Mouse (Mus musculus) embryo, embryonic 11.5 days (tissue): ENCODE measurements around the gene Lsm10.

Experiments used
- DNase-seq: peaks from one replicate; pipeline ENCODE4 v3.0.0-alpha.2; 2012; ENCODE audit warnings: low read depth, low spot score

Gene Lsm10

DNA sequence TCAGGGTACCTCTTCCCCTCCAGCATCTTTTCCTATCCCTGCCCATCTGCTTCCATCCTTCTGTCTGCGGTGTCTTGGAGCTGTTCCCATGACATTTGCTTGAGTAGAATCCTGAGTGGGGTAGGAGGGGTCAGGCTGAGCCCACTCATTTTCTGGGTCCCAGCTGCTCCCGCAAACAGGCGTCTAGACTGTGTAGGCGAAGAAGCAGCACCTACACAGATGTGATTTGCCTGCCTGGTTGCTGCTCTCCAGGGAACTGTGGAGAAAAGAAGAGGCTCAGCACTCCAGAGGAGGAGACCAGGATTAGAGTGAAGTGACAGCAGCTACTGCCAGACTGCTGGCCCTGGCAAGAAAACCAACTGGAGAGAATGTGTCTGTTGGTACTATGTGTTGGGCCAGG, 22.2 kb downstream of the Lsm10 start:
- DNase-seq: no peak

DNA sequence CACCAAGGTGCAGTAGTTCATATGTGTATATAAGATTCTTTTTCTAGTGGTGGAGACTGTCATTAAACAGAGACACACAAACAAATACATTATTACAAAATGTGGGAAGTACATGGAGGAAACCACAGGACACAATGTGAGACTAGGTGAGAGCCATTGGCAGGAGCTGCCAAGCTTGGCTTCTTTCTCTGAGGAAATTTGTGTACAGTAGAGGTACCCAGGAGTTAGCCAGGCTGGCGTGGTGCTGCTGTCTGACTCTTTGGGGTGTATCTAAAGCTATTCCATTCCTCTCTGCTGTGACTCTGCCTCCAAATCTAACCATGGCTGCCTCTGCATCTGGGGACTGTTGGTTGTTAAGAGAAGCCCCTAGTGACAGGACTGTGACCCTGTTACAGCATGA, 22.6 kb downstream of the Lsm10 start:
- DNase-seq: no peak

DNA sequence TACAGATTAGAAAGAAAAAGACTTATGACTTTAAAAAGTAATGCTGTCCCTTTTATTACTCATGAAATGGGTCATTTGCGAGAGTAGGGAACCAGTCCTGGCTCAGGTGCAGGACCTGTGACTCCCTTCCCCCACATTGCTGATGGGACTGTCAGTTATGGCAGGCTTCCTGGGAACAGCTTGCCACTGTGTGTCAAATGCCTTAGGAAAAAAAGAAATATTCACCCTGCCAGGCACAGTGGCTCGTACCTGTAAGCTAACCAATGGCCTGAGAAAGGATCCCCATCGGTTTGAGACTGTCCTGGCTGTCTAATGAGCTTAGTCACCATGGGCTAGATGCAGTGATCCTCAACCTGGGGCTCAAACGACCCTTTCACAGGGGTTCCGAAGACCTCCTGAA, 23.6 kb downstream of the Lsm10 start:
- DNase-seq: no peak

DNA sequence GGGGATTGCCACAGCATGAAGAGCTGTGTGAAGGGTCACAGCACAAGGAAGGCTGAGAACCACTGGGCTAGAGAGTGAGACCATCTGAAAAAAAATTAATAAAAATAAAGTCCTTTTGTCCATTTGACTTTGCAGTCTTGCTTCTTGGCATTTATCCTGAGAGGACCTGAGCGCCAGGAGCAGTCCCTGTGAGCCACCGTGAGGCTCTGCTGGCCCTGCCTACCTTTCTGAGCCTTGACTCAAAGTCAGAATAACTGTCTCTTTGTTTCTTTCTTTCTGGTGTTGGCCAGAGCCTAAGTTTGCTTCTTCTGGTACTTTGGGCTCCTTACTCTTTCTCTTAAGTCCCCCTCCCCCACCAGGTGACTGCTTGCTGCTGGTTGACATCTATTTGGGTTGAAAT, 24.1 kb downstream of the Lsm10 start:
- no peak for DNase-seq

DNA sequence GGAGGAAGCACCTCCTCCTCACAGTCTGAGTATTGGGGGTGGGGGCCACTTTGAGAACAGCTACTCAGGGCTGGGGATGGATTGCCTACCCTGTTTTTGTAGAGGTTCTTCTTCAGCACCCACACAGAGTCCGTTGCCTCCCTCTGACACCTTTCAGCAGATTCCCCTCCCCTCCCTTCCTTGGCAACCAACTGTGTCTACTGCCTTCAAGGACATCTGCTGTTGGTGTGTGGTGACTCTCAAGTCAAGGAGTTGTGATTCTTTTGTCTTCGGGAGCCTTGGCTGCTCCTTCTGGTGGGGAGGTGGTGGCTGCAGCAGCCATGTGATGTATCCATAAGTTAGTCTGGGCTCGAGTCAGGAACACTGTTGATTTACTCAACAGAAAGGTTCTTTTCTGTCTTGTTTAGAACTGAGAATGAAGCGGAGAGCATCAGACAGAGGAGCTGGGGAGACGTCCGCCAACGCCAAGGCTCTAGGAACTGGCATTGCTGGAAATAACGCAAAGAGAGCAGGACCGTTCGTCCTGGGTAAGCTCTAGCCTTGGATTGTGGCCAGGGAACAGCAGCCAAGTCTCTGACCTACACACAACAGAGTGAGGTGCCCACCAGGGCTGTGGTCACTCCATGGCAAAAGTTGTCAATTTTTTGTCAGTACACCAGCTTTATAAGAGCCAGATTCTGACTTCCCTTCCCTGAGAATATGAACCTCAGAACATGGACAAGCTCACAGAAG, 27.1 kb downstream of the Lsm10 start:
- DNase-seq: no peak

DNA sequence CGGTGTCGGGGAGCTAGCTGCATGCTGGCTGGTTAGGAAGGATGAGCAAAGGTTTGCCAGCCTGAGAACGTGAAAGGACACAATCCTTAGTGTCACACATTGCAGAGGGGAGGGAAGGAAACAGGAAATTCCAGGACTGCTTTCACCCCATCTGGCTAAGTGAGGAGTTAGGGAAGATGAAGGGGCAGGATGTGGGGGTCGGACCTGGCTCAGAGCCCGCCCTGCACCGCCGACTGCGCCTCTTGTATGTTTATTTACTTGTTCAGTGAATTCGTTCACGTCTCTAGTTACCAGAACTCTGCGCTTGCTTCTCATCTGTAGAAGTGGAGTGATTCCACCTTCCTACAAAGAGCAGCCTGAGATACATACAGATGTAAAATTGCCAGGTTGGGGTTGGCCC, 34.1 kb downstream of the Lsm10 start:
- DNase-seq: no peak

DNA sequence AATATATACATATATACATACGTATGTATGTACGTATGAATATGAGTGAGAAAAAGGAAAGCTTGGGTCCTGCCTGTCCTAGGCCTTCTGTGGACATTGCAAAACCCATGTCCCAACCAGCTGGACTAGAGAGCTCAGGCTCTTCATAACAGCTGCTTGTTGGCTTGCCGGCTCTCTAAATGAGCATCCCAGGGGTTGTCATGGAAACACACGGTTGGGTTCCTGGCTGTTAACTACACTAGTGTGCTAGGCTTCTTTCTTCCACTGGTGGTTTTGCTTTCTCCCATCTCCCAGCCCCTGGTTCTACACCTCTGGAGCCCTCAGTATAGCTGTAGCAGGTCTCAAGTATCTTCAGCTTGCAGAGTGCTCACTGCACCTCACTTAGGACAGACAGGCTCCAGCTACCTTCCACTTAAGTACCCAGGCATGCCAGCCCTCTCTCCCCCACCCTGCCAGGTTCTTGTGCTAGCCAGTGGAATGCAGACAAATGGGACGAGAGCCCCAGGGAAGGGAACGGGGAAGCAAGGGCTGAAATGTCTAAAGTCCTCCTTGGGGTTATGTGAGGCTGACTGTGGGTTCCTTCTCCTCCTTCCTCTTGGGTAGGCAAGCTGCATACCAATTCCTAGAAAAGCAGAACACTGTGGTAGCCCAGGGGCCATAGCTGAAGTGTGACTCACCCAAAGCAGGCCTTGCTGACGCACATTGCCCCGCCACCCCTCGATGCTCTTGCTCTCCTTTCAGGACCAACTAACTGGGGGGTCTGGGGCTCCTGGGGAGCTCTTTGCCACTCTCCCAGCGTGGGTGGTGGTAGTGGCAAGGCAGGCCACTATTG, 35.1 kb downstream of the Lsm10 start:
- DNase-seq: no peak

DNA sequence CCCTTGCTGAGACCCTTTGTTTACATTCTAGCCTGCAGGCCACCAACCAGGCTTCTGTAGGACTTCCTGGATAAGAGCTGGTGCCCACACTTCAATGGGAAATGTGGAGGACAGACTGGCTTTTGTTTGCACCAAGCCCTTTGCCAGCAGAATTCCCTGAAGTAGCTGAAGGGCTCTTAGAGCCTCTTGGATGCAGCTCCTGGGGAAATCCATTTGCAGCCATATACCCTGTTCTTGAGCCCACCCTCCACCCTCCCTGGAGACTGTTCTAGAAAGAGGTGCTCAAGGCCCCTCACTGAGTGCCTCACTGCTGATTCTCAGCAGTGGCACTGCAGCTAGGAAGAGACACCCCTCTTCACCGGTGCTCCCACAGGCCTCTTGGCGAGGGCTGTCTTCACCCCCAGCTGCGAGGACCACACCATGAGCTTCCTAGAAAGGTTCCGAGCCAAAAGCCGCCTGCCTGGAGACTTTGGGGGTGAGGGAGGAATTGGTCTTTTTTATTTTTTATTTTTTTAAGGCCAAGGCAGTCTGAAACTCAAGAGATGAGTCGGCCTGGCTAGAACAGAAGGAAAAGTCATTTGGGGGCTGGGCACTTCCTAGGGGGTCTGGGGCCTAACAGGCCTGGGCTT, 36.3 kb downstream of the Lsm10 start:
- no peak for DNase-seq

DNA sequence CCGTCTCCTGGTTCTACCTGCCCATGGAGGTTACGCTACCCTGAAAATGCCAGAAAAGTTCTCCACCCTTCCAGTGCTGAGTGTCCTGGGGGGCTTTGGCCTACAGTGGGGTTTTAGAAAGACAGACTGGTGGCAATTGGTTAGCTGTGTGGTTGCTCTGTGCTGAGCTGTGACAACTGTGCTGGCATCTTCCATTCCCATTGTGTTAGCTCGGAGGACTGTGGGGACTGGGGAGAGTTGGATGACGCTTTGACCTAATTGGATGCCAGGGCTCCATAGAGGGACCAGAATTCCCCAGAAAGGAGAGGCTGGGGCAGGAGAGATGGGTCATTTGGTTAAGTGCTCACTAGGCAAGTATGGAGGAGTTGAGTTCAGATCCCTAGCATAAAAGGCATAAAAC, 37.8 kb downstream of the Lsm10 start:
- DNase-seq: no peak

DNA sequence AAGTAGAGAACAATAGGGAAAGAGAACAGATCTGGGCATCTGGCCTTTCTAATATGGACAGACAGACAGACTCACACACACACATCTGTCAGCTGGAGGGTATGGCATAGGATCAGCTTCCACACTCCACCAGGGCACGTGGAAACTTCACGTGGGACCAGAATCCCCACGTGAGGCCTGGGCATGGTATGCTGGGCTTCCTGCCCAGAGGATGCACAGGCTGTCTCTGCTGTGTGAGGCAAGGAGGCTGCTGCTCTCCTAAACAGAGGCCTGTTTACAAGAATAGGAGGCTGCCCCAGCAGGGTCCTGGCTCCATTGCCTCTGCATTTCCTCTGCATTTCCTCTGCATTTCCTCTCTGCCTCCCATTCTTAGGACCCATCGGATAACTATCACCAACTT, 38.2 kb downstream of the Lsm10 start:
- no peak for DNase-seq

DNA sequence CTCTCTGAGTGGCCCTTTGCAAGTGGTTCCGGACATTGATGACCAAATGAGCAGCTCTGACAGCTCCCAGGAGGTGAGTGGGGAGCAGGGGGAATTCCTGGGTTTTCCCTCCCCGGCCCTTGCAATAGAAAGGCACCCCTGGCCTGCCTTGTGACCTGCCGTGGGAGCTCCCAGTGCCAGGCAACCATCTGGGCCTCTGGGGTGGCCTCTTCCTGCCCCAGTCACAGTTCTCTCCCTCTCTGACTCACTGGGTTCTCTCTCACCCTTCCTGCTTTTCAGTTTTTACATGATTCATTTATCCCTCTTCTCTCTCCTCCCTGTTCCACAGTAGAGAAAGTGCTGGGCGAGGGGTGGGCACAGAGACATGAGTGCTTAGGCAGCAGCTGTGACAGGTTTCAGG, 41.4 kb downstream of the Lsm10 start:
- DNase-seq: no peak

DNA sequence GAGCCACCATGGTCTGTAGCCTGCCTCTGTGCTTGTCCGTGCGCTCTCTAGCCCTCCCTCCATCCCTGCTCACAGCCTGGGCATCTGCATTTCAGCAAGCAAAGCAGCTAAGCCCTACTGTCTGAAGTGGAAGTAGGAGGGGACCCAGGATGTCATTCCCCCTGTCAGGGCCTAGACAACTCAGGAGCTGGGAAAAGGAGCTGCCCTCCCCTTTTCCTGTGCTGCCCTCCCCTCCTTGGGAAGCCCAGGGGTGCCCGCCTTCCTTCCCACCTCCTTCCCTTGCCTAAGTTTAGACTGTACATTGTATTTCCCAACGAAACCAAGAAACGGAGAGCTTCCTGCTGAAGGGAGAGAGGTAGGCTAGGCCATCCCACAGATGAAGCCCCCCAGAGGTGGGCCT, 44.6 kb downstream of the Lsm10 start:
- DNase-seq: no peak

DNA sequence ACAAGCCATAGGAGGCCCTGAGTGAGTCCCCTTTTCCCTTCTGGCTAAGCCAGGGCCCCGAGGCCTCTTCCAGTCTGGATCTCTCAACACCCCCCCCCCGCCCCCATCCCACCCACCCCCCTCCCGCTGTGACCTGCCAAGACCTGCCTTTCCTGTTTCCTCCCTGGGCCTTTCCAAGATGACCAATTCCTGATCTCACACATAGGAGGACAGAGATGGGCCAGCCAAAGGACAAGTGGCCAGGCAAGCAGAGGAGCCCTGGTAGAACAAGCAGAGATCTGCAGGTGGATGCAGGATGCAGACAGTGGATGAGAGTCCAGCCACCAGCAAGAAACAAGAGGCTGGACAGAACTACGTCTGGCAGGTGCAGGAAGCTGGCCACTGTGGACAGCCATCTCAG, 49.0 kb downstream of the Lsm10 start:
- DNase-seq: no peak

DNA sequence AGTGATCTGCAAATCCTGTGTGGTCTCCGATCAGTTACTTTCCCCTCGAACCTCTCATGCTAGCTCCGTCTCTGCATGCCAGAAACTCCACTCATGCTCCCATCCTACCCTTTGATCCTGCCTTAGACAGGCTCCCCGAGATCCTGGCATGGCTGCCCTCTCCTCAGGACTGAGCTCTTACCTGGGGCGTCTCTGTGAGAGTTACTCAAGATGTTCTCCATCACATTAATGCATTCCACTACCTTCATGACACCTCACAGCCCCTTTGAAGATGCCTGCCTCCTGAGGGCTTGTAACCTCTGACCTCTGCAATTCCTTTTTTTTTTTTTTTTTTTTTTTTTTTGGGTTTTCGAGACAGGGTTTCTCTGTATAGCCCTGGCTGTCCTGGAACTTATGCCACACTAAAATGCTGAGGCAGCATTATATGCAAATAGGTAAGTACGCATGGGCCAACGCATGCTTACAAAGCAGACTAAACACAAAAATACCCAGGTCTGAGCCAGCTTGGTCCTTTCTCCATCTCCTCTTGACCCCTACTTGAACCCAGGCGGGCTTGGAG, 50.6 kb downstream of the Lsm10 start:
- no peak for DNase-seq

DNA sequence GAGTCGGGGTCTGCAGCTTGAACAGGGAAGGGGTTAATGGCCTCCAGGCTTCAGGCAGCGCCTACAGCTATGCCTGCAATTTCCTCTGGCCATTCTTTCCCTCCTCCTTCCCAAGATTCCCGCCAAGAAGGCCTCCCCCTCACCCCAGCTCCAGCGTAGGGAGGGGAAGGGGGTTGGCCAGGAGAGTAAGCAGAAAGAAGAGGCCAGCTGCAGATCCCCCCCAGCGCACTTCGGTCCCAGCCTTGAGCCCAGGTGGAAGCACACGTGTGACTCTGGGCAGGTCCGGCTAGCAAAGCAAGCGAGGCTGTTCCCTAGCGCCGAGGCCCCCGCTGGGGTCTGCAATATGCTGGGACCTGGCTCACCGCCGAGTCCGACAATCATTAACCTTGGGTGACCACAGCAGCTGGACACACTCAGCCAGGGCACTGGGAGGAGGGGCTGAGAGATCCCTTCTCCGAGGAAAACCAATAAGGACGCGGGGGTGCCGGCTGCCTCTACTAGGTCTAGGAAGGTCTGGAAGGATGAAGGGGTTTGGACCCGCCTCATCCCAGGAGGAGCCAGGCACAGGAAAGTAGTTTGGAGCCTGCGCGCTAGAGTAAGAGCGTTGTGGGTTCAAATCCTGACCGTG, 51.2 kb downstream of the Lsm10 start, which contains the start of gene Eva1b:
Gene Eva1b (plus strand): TSS at position 212 of the 628 bp plus-strand sequence.
- peak; percentile 69 for DNase-seq
